Mouse (Mus musculus) forebrain, embryonic 15.5 days (tissue): ENCODE measurements around the gene Tat. TPM values are rescaled to one million over a fixed set of nuclear protein-coding genes. Genes with fewer than 3 reads are reported as not detected.
"Not testable (repeated sequence)": the region's sequence is repeated elsewhere in the genome, so short reads cannot be mapped to it uniquely, and the experiment has no call there.

Experiments
- ATAC-seq: fragments of 200-750 bp; cut with Nextera tagmentation; replicated peaks from 2 replicates; pipeline ENCODE4 v1.8.0; 2017; ENCODE audit warnings: mild to moderate bottlenecking, moderate TSS enrichment, moderate library complexity
- H3K27ac ChIP-seq: fragments of 300-500 bp; sonication (generic); replicated peaks from 2 replicates; pipeline ENCODE4 v1.5.1; 2015; ENCODE audit warnings: mild to moderate bottlenecking, inconsistent platforms
- H3K27me3 ChIP-seq: fragments of 300-500 bp; sonication (generic); 2 replicates; pipeline ENCODE4 v1.6.1; 2015; ENCODE audit warnings: inconsistent platforms
- H3K36me3 ChIP-seq: fragments of 300-500 bp; sonication (generic); 2 replicates; pipeline ENCODE4 v1.6.1; 2015; ENCODE audit warnings: mild to moderate bottlenecking, inconsistent platforms
- H3K4me1 ChIP-seq: fragments of 300-500 bp; sonication (generic); 2 replicates; pipeline ENCODE4 v1.6.1; 2015; ENCODE audit warnings: inconsistent platforms
- H3K4me2 ChIP-seq: fragments of 300-500 bp; sonication (generic); replicated peaks from 2 replicates; pipeline ENCODE4 v1.6.1; 2015; ENCODE audit warnings: mild to moderate bottlenecking, inconsistent platforms
- H3K4me3 ChIP-seq: fragments of 300-500 bp; sonication (generic); 2 replicates; pipeline ENCODE4 v1.5.1; 2015; ENCODE audit warnings: mild to moderate bottlenecking, inconsistent platforms
- H3K9ac ChIP-seq: fragments of 300-500 bp; sonication (generic); replicated peaks from 2 replicates; pipeline ENCODE4 v1.6.1; 2015; ENCODE audit warnings: mild to moderate bottlenecking, inconsistent platforms
- H3K9me3 ChIP-seq: fragments of 300-500 bp; sonication (generic); 2 replicates; pipeline ENCODE4 v1.6.1; 2016; ENCODE audit warnings: inconsistent platforms
- WGBS: fragments of 180-500 bp; shearing (Covaris S2); methylation state at CpG from one replicate; pipeline ENCODE4 v1.1.7; 2015; ENCODE audit warnings: mixed read lengths; 5-methylcytosine and 5-hydroxymethylcytosine counted together
- polyA plus RNA-seq: library from polyadenylated mRNA; unstranded; fragments of >200 nt; fragmentation: Nextera tagmentation; extraction: Ambion mirVana; gene quantifications from 2 replicates; pipeline ENCODE4 v1.2.1, GENCODE M21; 2015

Gene Tat
- polyA plus RNA-seq, 1 experiment from 2014 or later = not detected

DNA sequence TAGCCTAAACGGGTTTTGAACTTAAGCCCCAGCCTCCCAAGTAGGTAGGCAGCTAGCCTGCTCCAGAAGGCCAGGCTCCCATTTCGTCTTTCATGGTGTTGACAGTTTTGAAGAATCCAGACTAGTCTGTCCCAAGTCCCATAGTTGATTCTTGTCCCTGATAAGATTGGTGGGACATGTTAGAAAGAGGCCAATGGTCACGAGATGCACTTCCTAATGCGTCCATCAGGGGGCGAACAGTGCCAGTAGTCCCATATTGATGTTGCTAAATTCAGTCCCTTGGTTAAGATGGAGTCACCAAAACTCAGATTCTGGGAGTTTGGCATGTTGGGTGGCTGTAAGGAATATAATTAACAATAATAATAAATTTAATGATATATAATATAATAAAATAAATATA is 20.6 kb downstream of the Tat start:
- Histone ChIP-seq H3K9ac (no peak overlapping the region), H3K9me3 (no peaks in the 10 kb centered on the region), H3K27me3 (no peaks in the 10 kb centered on the region), H3K4me1 (peaks cover 6% of the 10 kb centered on the region; the same call in 1 of the 2 replicates), H3K4me3 (no peak overlapping the region), H3K27ac (no peak overlapping the region), H3K4me2 (no peak overlapping the region), H3K36me3 (no peaks in the 10 kb centered on the region)
- no peak for ATAC-seq
- 33% methylated on average over 5 of the region's 5 CpGs for WGBS

DNA sequence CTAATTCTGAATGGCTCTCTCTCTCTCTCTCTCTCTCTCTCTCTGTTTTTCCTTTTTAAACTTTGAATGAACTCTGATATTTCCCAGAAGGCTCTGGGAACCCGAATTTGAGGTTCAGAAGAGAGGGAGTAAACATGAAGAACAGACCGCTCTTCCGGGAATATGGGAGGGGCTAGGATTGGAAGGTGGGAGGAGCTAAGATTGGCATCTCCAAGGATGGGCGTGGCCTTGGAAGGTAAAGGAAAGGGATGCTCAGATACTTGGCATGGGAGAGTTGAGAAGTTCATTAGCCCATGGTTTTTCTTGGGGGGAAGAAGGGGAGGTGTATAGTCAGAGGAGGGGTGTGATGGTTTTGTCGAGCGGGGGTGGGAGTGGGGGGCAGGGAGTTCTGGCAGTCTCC is 31.8 kb downstream of the Tat start:
- no peaks in the 10 kb centered on the region for H3K27me3 ChIP-seq
- no peaks in the 10 kb centered on the region for H3K4me1 ChIP-seq
- no peaks in the 10 kb centered on the region for H3K9me3 ChIP-seq
- WGBS = 59% methylated on average over 6 of the region's 6 CpGs
- H3K27ac ChIP-seq = no peak overlapping the region
- no peak overlapping the region for H3K9ac ChIP-seq
- no peak for ATAC-seq
- H3K4me3 ChIP-seq = no peak overlapping the region
- no peaks in the 10 kb centered on the region for H3K36me3 ChIP-seq
- H3K4me2 ChIP-seq = no peak overlapping the region

DNA sequence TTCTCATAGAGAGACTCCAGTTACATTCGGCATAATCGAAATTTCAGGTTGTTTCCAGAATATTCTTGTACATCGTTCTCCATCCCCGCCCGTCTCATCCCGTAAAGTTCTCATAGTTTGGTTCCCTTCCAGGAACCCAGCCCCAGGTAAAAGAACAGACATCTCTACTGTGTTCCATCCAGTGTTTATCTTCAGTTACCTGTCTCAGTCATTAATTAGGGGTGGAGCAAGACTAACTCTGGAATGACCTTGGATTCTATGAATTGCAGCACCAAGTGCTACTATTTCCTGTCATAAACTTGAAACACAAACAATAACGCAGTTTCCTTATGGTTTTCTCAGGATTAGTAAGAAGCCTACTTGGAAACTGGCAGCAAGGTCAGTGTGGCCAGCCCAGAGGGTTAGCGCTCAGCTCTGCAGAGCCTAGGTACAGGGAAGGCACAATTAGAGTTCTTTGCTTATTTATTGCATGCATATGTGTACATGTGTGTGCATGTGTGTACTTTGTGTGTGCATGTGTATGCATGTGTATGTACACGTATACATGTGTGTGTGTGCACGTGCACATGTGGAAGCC is 32.6 kb downstream of the Tat start:
- WGBS = 93% methylated on average over 10 of the region's 10 CpGs

DNA sequence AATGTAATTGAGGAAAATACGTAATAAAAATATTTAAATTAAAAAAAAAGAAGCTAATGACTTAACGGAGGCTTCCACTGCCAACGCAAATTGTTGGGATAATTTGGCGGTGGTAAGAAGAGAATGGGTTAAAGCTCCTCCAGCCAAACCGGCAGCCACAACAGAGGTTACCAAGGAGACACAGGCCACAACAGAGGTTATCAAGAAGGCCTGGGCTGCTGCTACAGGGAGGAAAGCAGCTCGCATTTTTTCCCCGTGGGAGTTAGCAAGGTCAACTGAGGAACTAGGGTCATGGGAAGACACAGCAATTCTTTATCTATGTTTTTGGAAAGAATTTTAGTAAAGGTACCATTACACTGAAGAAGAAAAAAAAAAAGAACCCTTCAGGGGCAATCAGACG is 43.5 kb downstream of the Tat start:
- 28% methylated on average over 8 of the region's 8 CpGs for WGBS
- not testable (repeated sequence) for ATAC-seq

More for the DNA sequence above, 32.6 kb downstream of the Tat start:
- H3K27me3 ChIP-seq = no peaks in the 10 kb centered on the region
- H3K9me3 ChIP-seq = no peaks in the 10 kb centered on the region
- ATAC-seq = no peak
- no peak overlapping the region for H3K27ac ChIP-seq
- H3K36me3 ChIP-seq = no peaks in the 10 kb centered on the region
- H3K4me1 ChIP-seq = no peaks in the 10 kb centered on the region
- H3K9ac ChIP-seq = no peak overlapping the region
- no peak overlapping the region for H3K4me3 ChIP-seq
- H3K4me2 ChIP-seq = no peak overlapping the region

DNA sequence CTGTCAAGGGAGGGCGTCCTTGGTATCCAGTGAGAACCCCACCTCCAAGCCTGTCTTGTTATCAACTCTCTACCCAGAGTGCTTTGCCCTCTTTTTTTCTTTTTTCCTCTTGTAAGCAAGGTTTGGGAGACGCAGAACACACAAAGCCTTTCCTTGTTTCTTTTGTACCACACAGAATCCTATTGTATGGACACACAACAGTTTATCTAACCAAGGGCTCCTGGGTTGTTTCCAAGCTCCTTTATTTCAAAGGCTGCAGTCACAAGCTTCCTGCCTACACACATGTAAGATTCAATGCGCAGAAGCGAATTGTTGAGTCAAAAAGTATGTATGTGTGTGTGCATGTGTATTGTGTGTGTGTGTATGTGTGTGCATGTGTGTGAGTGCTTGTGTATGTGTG is 44.1 kb downstream of the Tat start:
- no peak for ATAC-seq
- Histone ChIP-seq H3K27ac (no peak overlapping the region), H3K4me1 (peaks cover 6% of the 10 kb centered on the region), H3K9ac (no peak overlapping the region), H3K27me3 (no peaks in the 10 kb centered on the region), H3K4me3 (no peak overlapping the region), H3K4me2 (no peak overlapping the region), H3K36me3 (no peaks in the 10 kb centered on the region), H3K9me3 (no peaks in the 10 kb centered on the region)
- 45% methylated on average over 4 of the region's 4 CpGs for WGBS

More for the DNA sequence above, 43.5 kb downstream of the Tat start:
- H3K9me3 ChIP-seq, H3K4me2 ChIP-seq, H3K4me1 ChIP-seq, H3K36me3 ChIP-seq, H3K27ac ChIP-seq, H3K9ac ChIP-seq, H3K27me3 ChIP-seq, H3K4me3 ChIP-seq: not testable (repeated sequence)

- Histone ChIP-seq H3K36me3 (no peaks in the 10 kb centered on the region), H3K27ac (no peak overlapping the region), H3K9me3 (no peaks in the 10 kb centered on the region), H3K4me2 (no peak overlapping the region), H3K27me3 (no peaks in the 10 kb centered on the region), H3K9ac (no peak overlapping the region), H3K4me1 (peaks cover 6% of the 10 kb centered on the region), H3K4me3 (no peak overlapping the region)
- WGBS = 34% methylated on average over 2 of the region's 2 CpGs
- no peak for ATAC-seq
These were observed 45.9 kb downstream of the Tat start for GRCm38 (mm10) chr8:110036156-110036555.

DNA sequence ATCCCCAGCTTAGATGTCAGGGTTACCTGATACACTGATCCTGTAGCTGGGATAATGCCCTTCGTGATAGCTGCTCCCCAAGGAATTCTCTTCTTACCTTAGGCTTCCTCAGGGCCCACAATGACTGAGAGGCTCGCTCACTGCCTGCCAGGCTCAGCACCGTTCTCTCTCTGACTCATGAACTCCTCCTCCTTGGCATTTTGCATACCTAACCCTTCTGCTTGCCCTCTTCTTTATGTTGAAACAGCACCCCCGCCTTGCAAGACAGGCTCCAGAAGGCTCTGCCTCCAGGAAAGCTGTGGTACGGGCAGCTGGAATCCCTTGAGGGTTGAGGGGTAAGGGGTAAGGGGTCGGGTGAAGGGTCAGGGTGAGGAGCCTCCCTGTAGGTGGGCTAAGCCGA is 49.0 kb downstream of the Tat start:
- Histone ChIP-seq H3K27me3 (no peaks in the 10 kb centered on the region), H3K4me1 (peaks cover 6% of the 10 kb centered on the region), H3K36me3 (no peaks in the 10 kb centered on the region), H3K27ac (no peak overlapping the region), H3K9me3 (no peaks in the 10 kb centered on the region), H3K4me3 (no peak overlapping the region), H3K9ac (no peak overlapping the region), H3K4me2 (no peak overlapping the region)
- no peak for ATAC-seq
- WGBS = 49% methylated on average over 7 of the region's 7 CpGs

DNA sequence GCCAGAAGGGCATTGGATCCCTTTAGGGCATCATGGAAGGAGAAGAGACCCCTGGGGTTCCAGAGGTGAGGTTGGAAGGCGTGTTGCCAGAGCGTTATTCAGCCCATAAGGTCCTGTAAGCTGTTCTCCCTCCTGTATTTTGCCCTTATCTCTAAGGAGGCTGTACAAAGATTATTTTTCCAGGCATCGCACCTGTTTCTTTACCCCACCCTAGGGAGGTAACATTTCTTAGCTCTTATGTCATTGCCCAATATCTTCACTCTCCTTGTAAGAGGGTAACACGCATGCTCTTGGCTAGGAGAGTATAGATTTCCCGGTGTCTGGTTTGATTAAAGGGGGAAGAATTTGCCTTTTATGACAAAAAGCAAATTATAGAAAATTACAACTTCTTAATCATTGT is 49.4 kb downstream of the Tat start, which contains the start of gene Chst4:
Gene Chst4, minus strand, starts transcription at position 82 of the 400 bp plus-strand sequence.
- Histone ChIP-seq H3K36me3 (no peaks in the 10 kb centered on the region), H3K27me3 (no peaks in the 10 kb centered on the region), H3K27ac (no peak within 1 kb of the TSS), H3K4me2 (no peak within 1 kb of the TSS), H3K4me3 (no peak within 1 kb of the TSS), H3K9ac (no peak within 1 kb of the TSS), H3K9me3 (no peaks in the 10 kb centered on the region), H3K4me1 (peaks cover 6% of the 10 kb centered on the region)
- WGBS = 94% methylated on average over 5 of the region's 5 CpGs
- ATAC-seq = no peak

- Histone ChIP-seq H3K9me3 (no peaks in the 10 kb centered on the region), H3K36me3 (no peaks in the 10 kb centered on the region), H3K9ac (no peak overlapping the region), H3K4me3 (no peak overlapping the region), H3K27ac (no peak overlapping the region), H3K4me2 (no peak overlapping the region), H3K4me1 (peaks cover 6% of the 10 kb centered on the region), H3K27me3 (no peaks in the 10 kb centered on the region)
- WGBS = 87% methylated on average over 4 of the region's 4 CpGs
- no peak for ATAC-seq
These were observed 50.3 kb downstream of the Tat start for GRCm38 (mm10) chr8:110040509-110040908.

Other genes with a start within 250 kb of the Tat start
- gene Ap1g1, start 211.9 kb upstream of the Tat start, polyA plus RNA-seq = 50.4 and 51.8 TPM in 2 replicates
- gene Phlpp2, start 121.9 kb upstream of the Tat start, polyA plus RNA-seq = 4.0 and 4.9 TPM in 2 replicates
- 2.0 and 2.2 TPM in 2 replicates for gene Marveld3, start 28.2 kb upstream of the Tat start, polyA plus RNA-seq
- gene Chst4, start 49.3 kb downstream of the Tat start, polyA plus RNA-seq = not detected in 2 replicates
- 21.7 and 22.6 TPM in 2 replicates for gene Zfp612, start 89.3 kb downstream of the Tat start, polyA plus RNA-seq
- not detected in 2 replicates for gene Gm21964, start 110.8 kb downstream of the Tat start, polyA plus RNA-seq
- gene Gm17720, start 112.3 kb downstream of the Tat start, polyA plus RNA-seq = not detected in 2 replicates
- 79.6 and 85.9 TPM in 2 replicates for gene Calb2, start 177.8 kb downstream of the Tat start, polyA plus RNA-seq
- 12.9 and 13.4 TPM in 2 replicates for gene Cmtr2, start 225.2 kb downstream of the Tat start, polyA plus RNA-seq